Mouse (Mus musculus) activated CD4-positive, CD25-positive, alpha-beta regulatory T cell, adult 4 months (primary cell): ENCODE data around the gene Dmrt1. TPM values are rescaled to one million over a fixed set of nuclear protein-coding genes. Genes with fewer than 3 reads are reported as not detected.
"Not testable (repeated sequence)": the region's sequence is repeated elsewhere in the genome, so short reads cannot be mapped to it uniquely, and the experiment has no call there.

ENCODE experiments used
- ATAC-seq: one replicate; pipeline ENCODE4 v1.8.0; 2017
- polyA plus RNA-seq, 2 experiments: library from polyadenylated mRNA; unstranded; fragments of 100-300 nt; shearing (Covaris generic); gene quantifications; one replicate each; pipeline ENCODE4 v1.2.1; 2017

The Dmrt1 gene
- not detected for polyA plus RNA-seq

GRCm38 (mm10) chr19:25505360-25506196 is at the start of gene Dmrt1:
Gene Dmrt1, plus strand, starts transcription at chr19:25505618.
- no peak for ATAC-seq

GRCm38 (mm10) chr19:25460760-25461159 is 44.7 kb upstream of the Dmrt1 start:
- no peak for ATAC-seq

GRCm38 (mm10) chr19:25461553-25462320 is 43.7 kb upstream of the Dmrt1 start:
- no peak for ATAC-seq

- ATAC-seq, result not testable (repeated sequence)
Measured at GRCm38 (mm10) chr19:25475806-25476205, 29.6 kb upstream of the Dmrt1 start.

GRCm38 (mm10) chr19:25479152-25479669 is 26.2 kb upstream of the Dmrt1 start:
- ATAC-seq, result no peak

GRCm38 (mm10) chr19:25480820-25481219 is 24.6 kb upstream of the Dmrt1 start:
- ATAC-seq, result no peak

- no peak for ATAC-seq
Measured at GRCm38 (mm10) chr19:25486561-25486960, 18.9 kb upstream of the Dmrt1 start.

- no peak for ATAC-seq
Measured at GRCm38 (mm10) chr19:25487350-25487749, 18.1 kb upstream of the Dmrt1 start.

GRCm38 (mm10) chr19:25488546-25488945 is 16.9 kb upstream of the Dmrt1 start:
- ATAC-seq, result no peak

GRCm38 (mm10) chr19:25489546-25489945 is 15.9 kb upstream of the Dmrt1 start:
- ATAC-seq, result no peak

- ATAC-seq, result no peak
Measured at GRCm38 (mm10) chr19:25497434-25497833, 8.0 kb upstream of the Dmrt1 start.

- ATAC-seq, result no peak
Measured at GRCm38 (mm10) chr19:25504878-25505277, 540 bp upstream of the Dmrt1 start.

GRCm38 (mm10) chr19:25506616-25507015 is 1.2 kb downstream of the Dmrt1 start:
- ATAC-seq, result no peak

GRCm38 (mm10) chr19:25514986-25515530 is 9.6 kb downstream of the Dmrt1 start:
- no peak for ATAC-seq

- ATAC-seq, result no peak
Measured at GRCm38 (mm10) chr19:25524156-25524555, 18.7 kb downstream of the Dmrt1 start.

GRCm38 (mm10) chr19:25525726-25526125 is 20.3 kb downstream of the Dmrt1 start:
- ATAC-seq, result no peak

GRCm38 (mm10) chr19:25529673-25530072 is 24.3 kb downstream of the Dmrt1 start:
- ATAC-seq, result no peak

GRCm38 (mm10) chr19:25545714-25546340 is 40.4 kb downstream of the Dmrt1 start:
- ATAC-seq, result no peak

- ATAC-seq, result no peak
Measured at GRCm38 (mm10) chr19:25547086-25547643, 41.7 kb downstream of the Dmrt1 start.

- ATAC-seq, result no peak
Measured at GRCm38 (mm10) chr19:25550346-25550745, 44.9 kb downstream of the Dmrt1 start.

- no peak for ATAC-seq
Measured at GRCm38 (mm10) chr19:25551053-25551452, 45.6 kb downstream of the Dmrt1 start.

GRCm38 (mm10) chr19:25564430-25564829 is 59.0 kb downstream of the Dmrt1 start:
- ATAC-seq, result no peak
